8 mouse cellular contexts compared by ENCODE assay signal in genomic region chr1:89930551-89930950, GRCm38 (mm10). TPM values are rescaled to one million over a fixed set of nuclear protein-coding genes. Genes with fewer than 3 reads are reported as not detected.
A peak's percentile ranks its signal among the peaks of the same experiment; 100 is the strongest.
DNase-seq lines count a peak whose midpoint lies in the region; ATAC-seq and TF ChIP-seq lines count a peak whose summit lies in the region.

No protein-coding gene starts in this region.

- H3K27me3 ChIP-seq in kidney, adult 2 months (replicated peaks; ENCODE audit: control insufficient read depth, insufficient read depth, low read length): peaks cover 13% of the 10 kb centered on the region
- peaks cover 53% of the 10 kb centered on the region for H3K27me3 ChIP-seq in hindbrain, embryonic 11.5 days (ENCODE audit: control insufficient read depth, insufficient read depth, low read length)
- peaks cover 96% of the 10 kb centered on the region for H3K27me3 ChIP-seq in midbrain, embryonic 12.5 days

- no peak for TF ChIP-seq POLR2A in kidney, adult 2 months (IDR thresholded peaks at IDR 0.05; ENCODE audit: low read depth, low read length)
- TF ChIP-seq POLR2A in bone marrow macrophage, adult 2 months (IDR thresholded peaks at IDR 0.05; ENCODE audit: borderline replicate concordance, low read depth, low read length): no peak

- no peaks in the 10 kb centered on the region for H3K36me3 ChIP-seq in kidney, adult 2 months (ENCODE audit: control insufficient read depth, insufficient read depth, low read length)
- no peaks in the 10 kb centered on the region for H3K36me3 ChIP-seq in hindbrain, embryonic 11.5 days (ENCODE audit: control insufficient read depth, insufficient read depth, low read length)
- H3K36me3 ChIP-seq in midbrain, embryonic 12.5 days: no peaks in the 10 kb centered on the region

- TF ChIP-seq CTCF in kidney, adult 2 months (conservative IDR thresholded peaks at IDR 0.05; ENCODE audit: insufficient read depth, insufficient read length, low read depth, low read length): no peak
- no peak for TF ChIP-seq CTCF in bone marrow macrophage, adult 2 months (IDR thresholded peaks at IDR 0.05; ENCODE audit: low read depth, low read length)

- DNase-seq in kidney, adult 2 months: no peak
- DNase-seq in kidney, adult 8-10 months: no peak
- peak; percentile 71 for DNase-seq in hindbrain, embryonic 11.5 days (ENCODE audit: low spot score)
- DNase-seq in MN1 (ENCODE audit: low spot score): no peak
- no peak for DNase-seq in left cerebral cortex, adult 8-10 months (ENCODE audit: low spot score in 2 of 2)
- DNase-seq in ovary, postnatal 14 days (ENCODE audit: low spot score): no peak

- no peak overlapping the region for H3K27ac ChIP-seq in kidney, adult 2 months (ENCODE audit: insufficient read depth, low read depth, low read length)
- H3K27ac ChIP-seq in bone marrow macrophage, adult 2 months (ENCODE audit: insufficient read depth, low read depth, low read length): no peak overlapping the region
- H3K27ac ChIP-seq in hindbrain, embryonic 11.5 days (ENCODE audit: low read depth, low read length): peak overlapping the region; percentile 77
- peak overlapping the region; percentile 39; the same call in 1 of the 2 replicates for H3K27ac ChIP-seq in midbrain, embryonic 12.5 days (replicated peaks)

- no peaks in the 10 kb centered on the region for H3K4me1 ChIP-seq in kidney, adult 2 months (ENCODE audit: control insufficient read depth, insufficient read depth, low read length)
- H3K4me1 ChIP-seq in bone marrow macrophage, adult 2 months (ENCODE audit: control insufficient read depth, insufficient read depth, low read length): no peaks in the 10 kb centered on the region; the same call in 1 of the 2 replicates
- H3K4me1 ChIP-seq in hindbrain, embryonic 11.5 days (replicated peaks; ENCODE audit: control insufficient read depth, insufficient read depth, low read length): peaks cover 30% of the 10 kb centered on the region
- peaks cover 69% of the 10 kb centered on the region for H3K4me1 ChIP-seq in midbrain, embryonic 12.5 days

- peak overlapping the region; percentile 81 for H3K9ac ChIP-seq in hindbrain, embryonic 11.5 days (ENCODE audit: low read depth, low read length)
- peak overlapping the region; percentile 37; the same call in 1 of the 2 replicates for H3K9ac ChIP-seq in midbrain, embryonic 12.5 days (replicated peaks)

- peak overlapping the region; percentile 89 for H3K4me2 ChIP-seq in hindbrain, embryonic 11.5 days (replicated peaks; ENCODE audit: low read depth, low read length)
- peak overlapping the region; percentile 63 for H3K4me2 ChIP-seq in midbrain, embryonic 12.5 days (replicated peaks)

- no peak; the same call in 1 of the 2 replicates for ATAC-seq in hindbrain, embryonic 11.5 days (ENCODE audit: low FRiP score)
- ATAC-seq in midbrain, embryonic 12.5 days (ENCODE audit: low FRiP score, low read depth): 0 out of 2 replicates have a peak, but pooled peaks have one; percentile 8

- WGBS in kidney, adult 2 months: under 1% methylated on average over 45 of the region's 45 CpGs
- under 1% methylated on average over 40 of the region's 45 CpGs for whole genome bisulfite sequencing in hindbrain, embryonic 11.5 days
- WGBS in midbrain, embryonic 12.5 days: under 1% methylated on average over 45 of the region's 45 CpGs

- no peaks in the 10 kb centered on the region for H3K9me3 ChIP-seq in hindbrain, embryonic 11.5 days (ENCODE audit: control insufficient read depth, low read length)
- no peaks in the 10 kb centered on the region for H3K9me3 ChIP-seq in midbrain, embryonic 12.5 days

- H3K4me3 ChIP-seq in kidney, adult 2 months (ENCODE audit: insufficient read depth, low read depth, low read length): peak overlapping the region; percentile 28
- H3K4me3 ChIP-seq in bone marrow macrophage, adult 2 months (ENCODE audit: insufficient read depth, low read length): peak overlapping the region; percentile 63
- peak overlapping the region; percentile 65 for H3K4me3 ChIP-seq in hindbrain, embryonic 11.5 days (ENCODE audit: low read depth, low read length)
- peak overlapping the region; percentile 43 for H3K4me3 ChIP-seq in midbrain, embryonic 12.5 days

RNA-seq across cellular contexts. Expression of gene Gbx2, which starts 0.4 kb away (rescaled TPM):
- polyA plus RNA-seq in kidney, adult 2 months (2012; rRNA removed): not detected in 2 replicates
- polyA plus RNA-seq in bone marrow macrophage, adult 2 months (2012; ENCODE audit: insufficient read depth, insufficient read length, missing spikeins): not detected in 2 replicates
- polyA plus RNA-seq in hindbrain, embryonic 11.5 days (2014; fragmentation: Nextera tagmentation; extraction: Ambion mirVana): 30.0 and 36.2 TPM in 2 replicates
- 29.7 and 39.2 TPM in 2 replicates for polyA plus RNA-seq in midbrain, embryonic 12.5 days (2016; fragmentation: Nextera tagmentation; extraction: Ambion mirVana)
- total RNA-seq in left cerebral cortex, adult 8-10 months (2022): under 1 TPM; 0.53 to 0.76 (median 0.61) TPM

Comparison
In these comparisons a context has a peak if more than half of its experiments do, and no peak if none do; other contexts are left out.
1. H3K27ac ChIP-seq: peak in hindbrain, embryonic 11.5 days (single experiment) and midbrain, embryonic 12.5 days (single experiment); none in kidney, adult 2 months (single experiment) and bone marrow macrophage, adult 2 months (single experiment).
2. RNA of gene Gbx2, which starts 0.4 kb away (polyA plus RNA-seq): 30.0 to 36.2 TPM in hindbrain, embryonic 11.5 days and 29.7 to 39.2 TPM in midbrain, embryonic 12.5 days; not detected in bone marrow macrophage, adult 2 months and not detected in kidney, adult 2 months; every median in the first group is over 10 times any median in the second.
3. Peak in every context shown above with its lines, with median percentiles within 50 percentile points of each other: H3K4me3 ChIP-seq.